Mouse (Mus musculus) small intestine, adult 2 months (tissue): ENCODE results near the gene Igsf3.

ENCODE experiments used
- CTCF ChIP-seq: fragments of 200-500 bp; IDR thresholded peaks from 2 replicates; pipeline ENCODE4 v1.5.1; 2012; ENCODE audit warnings: low read depth, mild to moderate bottlenecking, control low read depth, inconsistent platforms, low read length, moderate library complexity, mixed read lengths; ENCODE audit not compliant: insufficient replicate concordance, insufficient read length; ENCODE audit errors: extremely low read depth
- POLR2A ChIP-seq: fragments of 200-500 bp; IDR thresholded peaks from 2 replicates; pipeline ENCODE4 v1.6.1; 2012; ENCODE audit warnings: low read depth, mild to moderate bottlenecking, control low read depth, inconsistent platforms, low read length, moderate library complexity

DNA sequence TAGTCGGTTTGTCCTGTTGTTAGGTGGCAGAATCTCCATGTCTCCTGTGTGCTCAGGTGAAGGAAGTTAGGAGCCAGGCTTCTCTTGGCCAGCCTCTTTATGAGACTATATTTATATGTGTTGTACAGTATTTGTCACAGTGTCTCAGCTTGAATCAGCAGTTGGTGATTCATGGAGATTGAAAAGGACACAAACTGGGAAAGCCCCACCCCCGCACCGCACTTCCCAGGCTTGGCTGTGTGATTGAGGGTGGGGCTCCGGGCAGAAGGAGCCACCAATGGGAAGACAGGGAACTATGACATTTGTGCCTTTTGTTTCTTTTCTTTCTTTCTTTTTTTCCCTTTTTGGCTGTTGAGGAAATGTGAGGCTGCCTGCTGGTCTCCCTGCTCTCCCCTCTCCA is 2.9 kb downstream of the Igsf3 start:
- TF ChIP-seq CTCF (no peak), POLR2A (no peak)
